Mouse (Mus musculus) embryonic facial prominence, embryonic 13.5 days (tissue): ENCODE results near the gene Lrba. TPM values are rescaled to one million over a fixed set of nuclear protein-coding genes. Genes with fewer than 3 reads are reported as not detected.

Experiments used
- ATAC-seq: fragments of 200-750 bp; cut with Nextera tagmentation; 2 replicates; pipeline ENCODE4 v1.8.0; 2017; ENCODE audit warnings: low read depth; ENCODE audit not compliant: insufficient number of reproducible peaks, insufficient read depth, low FRiP score, low TSS enrichment
- H3K27ac ChIP-seq: fragments of 300-500 bp; sonication (generic); 2 replicates; pipeline ENCODE4 v1.5.1; 2015; ENCODE audit warnings: moderate library complexity, mild to moderate bottlenecking, inconsistent platforms
- H3K27me3 ChIP-seq: fragments of 300-500 bp; sonication (generic); 2 replicates; pipeline ENCODE4 v1.6.1; 2015; ENCODE audit warnings: mild to moderate bottlenecking, inconsistent platforms
- H3K36me3 ChIP-seq: fragments of 300-500 bp; sonication (generic); 2 replicates; pipeline ENCODE4 v1.6.1; 2015; ENCODE audit warnings: mild to moderate bottlenecking, inconsistent platforms
- H3K4me1 ChIP-seq: fragments of 300-500 bp; sonication (generic); 2 replicates; pipeline ENCODE4 v1.6.1; 2015; ENCODE audit warnings: inconsistent platforms
- H3K4me2 ChIP-seq: fragments of 300-500 bp; sonication (generic); 2 replicates; pipeline ENCODE4 v1.6.1; 2015; ENCODE audit warnings: moderate library complexity, mild to moderate bottlenecking, inconsistent platforms
- H3K4me3 ChIP-seq: fragments of 300-500 bp; sonication (generic); 2 replicates; pipeline ENCODE4 v1.5.1; 2015; ENCODE audit warnings: mild to moderate bottlenecking, inconsistent platforms
- H3K9ac ChIP-seq: fragments of 300-500 bp; sonication (generic); 2 replicates; pipeline ENCODE4 v1.6.1; 2015; ENCODE audit warnings: mild to moderate bottlenecking, inconsistent platforms
- H3K9me3 ChIP-seq: fragments of 300-500 bp; sonication (generic); 2 replicates; pipeline ENCODE4 v1.6.1; 2016; ENCODE audit warnings: inconsistent platforms
- WGBS: fragments of 180-500 bp; shearing (Covaris S2); methylation state at CpG from one replicate; pipeline ENCODE4 v1.1.7; 2015; ENCODE audit warnings: mixed read lengths; 5-methylcytosine and 5-hydroxymethylcytosine counted together
- polyA plus RNA-seq: library from polyadenylated mRNA; unstranded; fragments of >200 nt; fragmentation: Nextera tagmentation; extraction: Ambion mirVana; gene quantifications from 2 replicates; pipeline ENCODE4 v1.2.1, GENCODE M21; 2015

Gene Lrba
- polyA plus RNA-seq, 1 experiment from 2014 or later: 7.4 TPM

GRCm38 (mm10) chr3:86789752-86790151 lies 565.3 kb downstream of the Lrba start:
- ATAC-seq: no peak
- Histone ChIP-seq H3K4me2 (no peak overlapping the region), H3K36me3 (peaks cover 16% of the 10 kb centered on the region; the same call in 1 of the 2 replicates), H3K27me3 (no peaks in the 10 kb centered on the region), H3K4me3 (no peak overlapping the region), H3K27ac (no peak overlapping the region), H3K9me3 (no peaks in the 10 kb centered on the region), H3K9ac (no peak overlapping the region), H3K4me1 (peaks cover 47% of the 10 kb centered on the region)
- WGBS: 89% methylated on average over 5 of the region's 5 CpGs

GRCm38 (mm10) chr3:86793264-86793663 lies 568.8 kb downstream of the Lrba start:
- 79% methylated on average over 4 of the region's 4 CpGs for WGBS
- H3K27ac ChIP-seq: peak overlapping the region; percentile 14; the same call in 1 of the 2 replicates

DNA sequence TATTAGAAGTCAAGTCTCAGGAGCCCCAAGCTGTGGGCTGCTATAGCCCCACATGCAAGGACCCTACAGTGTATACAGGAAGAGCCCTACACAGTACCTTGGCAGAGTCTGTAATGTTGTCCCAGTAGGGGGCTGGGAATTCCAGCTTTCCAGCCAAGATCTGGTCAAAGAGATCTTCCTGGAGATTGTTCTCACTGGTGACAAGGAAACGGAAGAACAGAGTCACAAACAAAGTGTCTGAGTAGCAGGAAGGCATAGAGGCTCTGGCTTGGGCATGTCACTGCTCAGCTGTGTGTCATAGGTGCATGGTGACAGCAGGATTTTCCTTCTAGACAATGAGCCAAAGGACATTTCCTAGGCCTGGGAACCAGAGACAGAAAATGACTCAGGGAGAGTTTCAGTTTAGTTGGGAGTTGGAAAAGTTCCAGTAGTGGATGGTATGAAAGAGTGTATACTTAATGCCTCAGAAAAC lies 569.3 kb downstream of the Lrba start:
- WGBS: 69% methylated on average over 1 of the region's 1 CpGs
- H3K36me3 ChIP-seq: peaks cover 16% of the 10 kb centered on the region; the same call in 1 of the 2 replicates
- no peak for ATAC-seq
- H3K9ac ChIP-seq: no peak overlapping the region
- no peaks in the 10 kb centered on the region for H3K27me3 ChIP-seq
- peak overlapping the region; percentile 14; the same call in 1 of the 2 replicates for H3K27ac ChIP-seq
- peaks cover 32% of the 10 kb centered on the region for H3K4me1 ChIP-seq
- H3K4me3 ChIP-seq: no peak overlapping the region
- H3K9me3 ChIP-seq: no peaks in the 10 kb centered on the region
- H3K4me2 ChIP-seq: no peak overlapping the region

More at GRCm38 (mm10) chr3:86793264-86793663, 568.8 kb downstream of the Lrba start:
- peaks cover 16% of the 10 kb centered on the region; the same call in 1 of the 2 replicates for H3K36me3 ChIP-seq
- H3K27me3 ChIP-seq: no peaks in the 10 kb centered on the region
- no peak for ATAC-seq
- no peak overlapping the region for H3K4me3 ChIP-seq
- H3K9me3 ChIP-seq: no peaks in the 10 kb centered on the region
- H3K4me1 ChIP-seq: peaks cover 37% of the 10 kb centered on the region
- H3K4me2 ChIP-seq: no peak overlapping the region
- H3K9ac ChIP-seq: no peak overlapping the region

DNA sequence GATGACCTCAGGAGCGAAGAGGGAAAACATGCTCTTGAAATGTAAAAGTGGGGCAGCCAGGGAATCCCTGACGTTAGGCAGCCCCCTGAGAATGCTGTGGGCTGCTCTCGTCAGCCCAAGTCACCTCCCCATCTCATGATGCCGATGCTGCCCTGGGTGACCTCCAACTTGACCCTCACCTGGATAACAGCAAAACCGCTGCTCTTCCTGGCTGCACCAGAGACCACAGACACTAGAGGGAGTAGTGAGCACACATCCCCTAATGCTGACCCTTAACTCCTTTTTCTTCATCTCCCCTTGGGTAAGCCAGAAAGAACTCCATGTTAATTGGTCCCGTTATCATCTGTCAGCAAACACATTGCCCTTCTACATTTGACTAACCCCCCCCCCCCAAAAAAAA lies 572.2 kb downstream of the Lrba start:
- Histone ChIP-seq H3K4me2 (no peak overlapping the region), H3K36me3 (peaks cover 8% of the 10 kb centered on the region; the same call in 1 of the 2 replicates), H3K4me1 (peaks cover 44% of the 10 kb centered on the region), H3K9me3 (no peaks in the 10 kb centered on the region), H3K9ac (no peak overlapping the region), H3K4me3 (no peak overlapping the region), H3K27me3 (no peaks in the 10 kb centered on the region), H3K27ac (no peak overlapping the region)
- ATAC-seq: no peak
- 39% methylated on average over 6 of the region's 6 CpGs for WGBS

GRCm38 (mm10) chr3:86797871-86798460 lies 573.5 kb downstream of the Lrba start:
- Histone ChIP-seq H3K27me3 (no peaks in the 10 kb centered on the region), H3K4me2 (no peak overlapping the region), H3K4me1 (peaks cover 48% of the 10 kb centered on the region), H3K27ac (no peak overlapping the region), H3K9ac (no peak overlapping the region), H3K36me3 (peaks cover 6% of the 10 kb centered on the region; the same call in 1 of the 2 replicates), H3K4me3 (no peak overlapping the region), H3K9me3 (no peaks in the 10 kb centered on the region)
- WGBS: 86% methylated on average over 13 of the region's 13 CpGs
- no peak for ATAC-seq

DNA sequence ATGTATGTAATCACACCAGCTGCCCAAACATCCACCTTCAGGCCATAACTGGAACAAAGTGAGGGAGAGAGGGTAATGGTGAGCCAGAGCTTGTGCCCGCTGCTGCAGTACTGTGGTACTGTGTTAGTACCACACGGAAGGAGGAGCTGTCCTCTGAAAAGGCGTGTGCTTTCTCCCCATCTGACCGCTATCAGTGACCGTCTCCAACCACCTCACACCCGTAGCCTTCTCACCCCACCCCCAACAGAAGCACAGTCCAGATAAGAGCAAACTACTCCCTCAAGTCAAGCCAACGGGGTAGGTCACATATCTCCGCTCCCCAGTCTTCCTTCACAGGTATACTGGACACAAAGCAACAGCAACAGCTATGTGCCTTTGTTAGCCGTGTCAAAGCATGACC lies 574.6 kb downstream of the Lrba start:
- no peak overlapping the region for H3K4me3 ChIP-seq
- 91% methylated on average over 9 of the region's 9 CpGs for WGBS
- peaks cover 6% of the 10 kb centered on the region; the same call in 1 of the 2 replicates for H3K36me3 ChIP-seq
- no peaks in the 10 kb centered on the region for H3K27me3 ChIP-seq
- H3K9me3 ChIP-seq: no peaks in the 10 kb centered on the region
- ATAC-seq: no peak
- H3K4me1 ChIP-seq: peaks cover 43% of the 10 kb centered on the region
- H3K4me2 ChIP-seq: no peak overlapping the region
- H3K27ac ChIP-seq: no peak overlapping the region
- H3K9ac ChIP-seq: no peak overlapping the region

DNA sequence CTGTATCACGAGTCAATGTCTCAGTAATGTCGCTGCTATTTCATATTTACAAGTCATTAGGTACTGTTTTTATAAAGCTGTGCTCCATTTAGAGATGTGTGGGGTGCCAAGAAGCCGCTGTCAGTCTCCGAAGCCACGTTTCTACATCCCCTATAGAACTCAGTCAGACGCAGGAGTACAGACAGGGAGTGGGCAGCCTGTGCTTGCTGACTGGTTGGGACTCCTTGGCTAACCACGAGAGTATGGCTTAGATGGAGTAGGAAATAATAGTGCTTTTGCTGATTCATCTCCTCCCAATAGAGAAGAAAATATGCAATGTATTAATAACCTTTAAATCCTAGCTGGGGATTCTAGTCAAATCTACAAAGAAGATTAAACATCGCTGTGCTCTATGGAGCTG lies 576.4 kb downstream of the Lrba start:
- Histone ChIP-seq H3K27me3 (no peaks in the 10 kb centered on the region), H3K4me1 (peaks cover 32% of the 10 kb centered on the region), H3K36me3 (peaks cover 11% of the 10 kb centered on the region; the same call in 1 of the 2 replicates), H3K27ac (no peak overlapping the region), H3K4me3 (no peak overlapping the region), H3K4me2 (no peak overlapping the region), H3K9me3 (no peaks in the 10 kb centered on the region), H3K9ac (no peak overlapping the region)
- ATAC-seq: no peak
- WGBS: 79% methylated on average over 8 of the region's 8 CpGs

DNA sequence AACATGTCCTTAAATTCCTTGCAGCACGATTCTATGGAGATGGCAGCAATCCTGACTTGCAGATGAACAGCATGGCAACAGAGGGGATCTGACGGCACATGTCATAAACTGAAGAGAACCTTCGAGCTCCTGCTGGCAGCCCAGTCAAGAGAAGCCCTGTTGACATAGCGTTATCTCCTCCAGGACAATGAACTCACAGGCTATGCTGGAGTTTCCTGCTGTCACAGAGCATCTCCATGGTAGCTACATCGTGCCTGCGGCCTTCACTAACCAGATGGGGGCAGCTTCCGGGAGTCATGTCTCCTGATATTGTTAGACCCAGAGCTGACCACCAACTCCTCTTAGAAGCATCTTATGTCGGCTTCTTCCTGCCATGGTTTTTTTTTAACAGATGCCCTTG lies 578.3 kb downstream of the Lrba start:
- Histone ChIP-seq H3K36me3 (peaks cover 8% of the 10 kb centered on the region; the same call in 1 of the 2 replicates), H3K27me3 (no peaks in the 10 kb centered on the region), H3K9me3 (no peaks in the 10 kb centered on the region), H3K4me1 (peaks cover 32% of the 10 kb centered on the region), H3K9ac (no peak overlapping the region), H3K4me3 (no peak overlapping the region), H3K27ac (no peak overlapping the region), H3K4me2 (no peak overlapping the region)
- no peak for ATAC-seq
- WGBS: 80% methylated on average over 8 of the region's 8 CpGs

GRCm38 (mm10) chr3:86804265-86804664 lies 579.8 kb downstream of the Lrba start:
- Histone ChIP-seq H3K27ac (no peak overlapping the region), H3K4me3 (no peak overlapping the region), H3K36me3 (0 out of 2 replicates have a peak, but pooled peaks cover 5% of the 10 kb centered on the region), H3K9me3 (no peaks in the 10 kb centered on the region), H3K4me1 (peaks cover 37% of the 10 kb centered on the region), H3K9ac (no peak overlapping the region), H3K27me3 (no peaks in the 10 kb centered on the region), H3K4me2 (no peak overlapping the region)
- WGBS: 89% methylated on average over 9 of the region's 9 CpGs
- no peak for ATAC-seq

GRCm38 (mm10) chr3:86806834-86807233 lies 582.4 kb downstream of the Lrba start:
- peaks cover 22% of the 10 kb centered on the region for H3K4me1 ChIP-seq
- WGBS: 90% methylated on average over 9 of the region's 9 CpGs
- H3K27me3 ChIP-seq: no peaks in the 10 kb centered on the region
- no peak overlapping the region for H3K4me3 ChIP-seq
- no peaks in the 10 kb centered on the region for H3K9me3 ChIP-seq
- no peak for ATAC-seq
- H3K36me3 ChIP-seq: 0 out of 2 replicates have a peak, but pooled peaks cover 5% of the 10 kb centered on the region
- H3K9ac ChIP-seq: no peak overlapping the region
- no peak overlapping the region for H3K4me2 ChIP-seq
- no peak overlapping the region for H3K27ac ChIP-seq

DNA sequence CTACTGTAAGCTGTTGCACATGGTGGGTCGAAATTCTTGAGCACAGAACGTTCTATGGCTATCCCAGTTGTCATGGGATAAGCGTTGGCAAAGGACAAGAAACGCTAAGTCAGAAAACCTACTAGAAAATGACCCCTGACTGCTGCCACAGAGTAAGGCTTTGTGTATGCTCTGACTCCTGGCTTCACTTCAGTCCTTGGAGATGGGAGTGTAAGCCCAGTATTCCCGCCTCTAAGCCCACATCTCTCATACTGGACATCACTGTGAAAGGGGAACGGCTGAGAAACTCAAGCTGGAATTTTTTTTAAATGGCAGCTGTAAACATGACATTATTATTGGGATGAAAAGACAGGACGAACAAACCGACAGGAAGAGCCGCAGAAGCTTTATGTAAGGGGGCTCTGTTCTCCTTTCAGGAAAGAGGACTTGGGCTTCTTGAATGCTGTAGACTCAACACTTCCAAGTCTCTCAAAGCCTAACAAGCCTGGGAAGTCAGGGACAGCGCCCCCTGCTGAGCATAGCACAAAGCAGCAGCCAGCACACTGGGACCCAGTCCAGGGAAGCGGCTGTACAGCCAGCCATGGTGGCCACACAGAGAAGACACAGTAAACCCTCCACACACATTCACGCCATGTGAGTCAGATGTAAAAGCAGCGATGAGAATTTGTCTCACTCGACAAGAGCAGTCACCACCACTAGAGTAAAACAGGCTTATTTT lies 583.4 kb downstream of the Lrba start:
- 0 out of 2 replicates have a peak, but pooled peaks cover 5% of the 10 kb centered on the region for H3K36me3 ChIP-seq
- peaks cover 17% of the 10 kb centered on the region for H3K4me1 ChIP-seq
- no peaks in the 10 kb centered on the region for H3K27me3 ChIP-seq
- H3K9ac ChIP-seq: no peak overlapping the region
- no peak overlapping the region for H3K4me2 ChIP-seq
- no peak overlapping the region for H3K4me3 ChIP-seq
- no peaks in the 10 kb centered on the region for H3K9me3 ChIP-seq
- H3K27ac ChIP-seq: no peak overlapping the region
- no peak for ATAC-seq
- WGBS: 79% methylated on average over 14 of the region's 14 CpGs

DNA sequence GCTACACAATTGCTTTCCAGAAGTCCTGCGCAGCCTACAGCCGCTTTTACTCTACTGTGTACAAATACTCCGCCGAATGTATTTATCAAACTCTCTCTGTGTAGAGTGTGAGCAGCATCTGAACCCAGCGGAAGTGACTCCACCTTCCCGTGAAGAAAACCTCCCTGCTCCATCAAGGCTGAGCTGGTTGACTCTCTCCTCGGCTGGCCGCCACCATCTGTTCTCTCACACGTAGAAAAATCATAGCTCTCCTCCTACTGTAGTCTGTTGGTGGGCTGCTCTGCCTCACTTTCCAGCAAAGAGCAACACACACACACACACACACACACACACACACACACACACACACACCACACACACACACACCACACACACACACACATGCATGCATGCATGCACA lies 584.7 kb downstream of the Lrba start:
- 73% methylated on average over 9 of the region's 9 CpGs for WGBS
- peaks cover 13% of the 10 kb centered on the region for H3K4me1 ChIP-seq
- no peaks in the 10 kb centered on the region for H3K9me3 ChIP-seq
- H3K36me3 ChIP-seq: 0 out of 2 replicates have a peak, but pooled peaks cover 5% of the 10 kb centered on the region
- H3K27ac ChIP-seq: no peak overlapping the region
- no peak for ATAC-seq
- no peak overlapping the region for H3K9ac ChIP-seq
- H3K4me3 ChIP-seq: no peak overlapping the region
- H3K4me2 ChIP-seq: no peak overlapping the region
- H3K27me3 ChIP-seq: no peaks in the 10 kb centered on the region
